Mouse (Mus musculus): ENCODE data around the gene Rilp.
A peak's percentile ranks its signal among the peaks of the same experiment; 100 is the strongest.

Rilp gene

DNA sequence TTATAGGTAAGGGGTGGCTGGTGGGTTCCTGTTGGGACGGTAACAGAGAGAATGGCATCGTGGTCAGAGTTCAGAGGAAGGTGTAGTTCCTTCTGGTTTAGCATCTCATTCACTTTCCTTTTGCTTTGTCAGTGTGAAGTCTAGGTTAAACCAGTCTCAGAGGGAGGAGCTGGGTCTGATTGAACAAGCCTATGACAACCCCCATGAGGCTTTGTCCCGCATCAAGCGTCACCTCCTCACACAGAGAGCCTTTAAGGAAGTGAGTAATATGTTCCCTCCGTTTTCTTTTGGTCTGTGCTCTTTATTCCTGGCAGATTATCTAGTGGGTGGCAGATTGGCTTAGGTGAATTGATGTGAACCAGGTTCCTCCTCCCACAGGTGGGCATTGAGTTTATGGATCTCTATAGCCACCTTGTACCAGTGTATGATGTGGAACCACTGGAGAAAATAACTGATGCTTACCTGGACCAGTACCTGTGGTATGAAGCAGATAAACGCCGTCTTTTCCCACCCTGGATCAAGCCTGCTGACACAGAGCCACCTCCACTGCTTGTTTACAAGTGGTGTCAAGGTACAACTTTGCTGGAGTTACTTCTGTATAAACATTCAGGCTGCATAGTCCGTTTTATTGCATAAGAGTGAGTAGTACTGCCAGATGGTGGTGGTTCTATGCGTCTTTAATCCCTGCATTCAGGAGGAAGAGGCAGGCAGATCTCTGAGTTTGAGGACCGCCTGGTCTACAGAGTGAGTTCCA is 15.4 kb upstream of the Rilp start:
- no peak for DNase-seq (ENCODE audit: low spot score in 2 of 2)

GRCm38 (mm10) chr11:75498126-75498525 is 11.8 kb upstream of the Rilp start:
- DNase-seq (ENCODE audit: low spot score in 2 of 2) = no peak

- no peak for DNase-seq (ENCODE audit: low spot score in 2 of 2)
These were observed 1.7 kb upstream of the Rilp start for GRCm38 (mm10) chr11:75508162-75508561.

GRCm38 (mm10) chr11:75508904-75509303 is 990 bp upstream of the Rilp start:
- DNase-seq (ENCODE audit: low spot score in 2 of 2) = no peak

GRCm38 (mm10) chr11:75510627-75510993 is 716 bp downstream of the Rilp start:
- DNase-seq (ENCODE audit: low spot score in 2 of 2) = peak; percentile 85 to 90

DNA sequence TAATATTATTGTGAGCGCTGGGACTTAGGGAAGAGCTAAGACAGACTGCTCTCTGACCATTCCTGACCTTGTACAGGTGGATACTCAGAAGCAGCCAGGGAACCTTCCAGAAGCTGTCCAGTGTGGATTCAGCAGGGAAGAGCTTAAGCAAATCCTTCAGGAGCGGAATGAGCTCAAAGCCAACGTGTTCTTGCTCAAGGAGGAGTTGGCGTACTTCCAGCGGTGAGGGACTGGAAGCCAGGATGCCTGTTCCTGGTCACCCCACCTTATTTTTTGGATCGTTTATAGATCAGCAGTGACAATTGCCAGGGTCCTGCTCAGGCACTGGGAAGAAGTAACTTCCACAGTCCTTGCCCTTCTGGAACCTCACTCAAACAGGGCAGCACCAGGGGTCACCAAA is 1.3 kb downstream of the Rilp start:
- DNase-seq (ENCODE audit: low spot score in 2 of 2) = no peak

DNA sequence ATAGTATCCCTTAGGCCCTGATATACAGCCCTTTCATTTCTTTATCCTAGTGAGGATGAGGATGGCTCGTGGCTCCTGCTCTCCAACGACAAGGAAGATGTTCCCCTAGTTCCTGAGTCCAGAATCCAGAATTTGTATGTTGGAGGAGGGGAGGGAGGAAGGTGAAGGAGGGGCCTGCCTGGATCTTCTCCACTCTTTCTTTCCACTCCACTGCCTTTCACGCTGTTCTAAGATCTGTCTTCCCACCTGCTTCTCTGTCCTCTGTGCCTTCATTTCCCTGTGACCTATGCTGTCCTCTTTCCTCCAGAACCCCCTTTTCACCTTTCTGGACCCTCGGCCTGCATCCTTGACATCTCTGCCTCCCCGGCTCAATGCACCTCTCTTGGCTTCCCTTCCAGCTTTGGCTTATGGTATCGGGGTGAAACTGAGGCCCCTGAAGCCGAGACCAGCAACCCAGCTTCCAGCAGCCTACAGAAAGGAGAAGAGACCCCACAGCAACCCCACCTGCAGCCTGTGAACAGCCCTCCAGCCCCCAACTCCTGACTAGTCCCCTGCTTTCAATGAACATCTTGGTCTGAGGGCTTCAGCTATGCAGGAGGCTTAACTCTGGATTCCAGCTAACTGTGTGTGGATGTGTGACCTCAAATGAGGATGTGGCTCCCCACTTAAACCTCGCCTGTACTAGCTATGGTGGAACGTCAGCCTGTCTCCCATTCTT is 2.6 kb downstream of the Rilp start:
- no peak for DNase-seq (ENCODE audit: low spot score in 2 of 2)

GRCm38 (mm10) chr11:75513336-75513735 is 3.4 kb downstream of the Rilp start, which contains the start of gene Scarf1:
Scarf1 (plus strand) TSS chr11:75513540.
- no peak for DNase-seq (ENCODE audit: low spot score in 2 of 2)

GRCm38 (mm10) chr11:75515186-75515585 is 5.3 kb downstream of the Rilp start:
- no peak for DNase-seq (ENCODE audit: low spot score in 2 of 2)

GRCm38 (mm10) chr11:75519834-75520633 is 10.1 kb downstream of the Rilp start:
- no peak for DNase-seq (ENCODE audit: low spot score in 2 of 2)

GRCm38 (mm10) chr11:75521609-75522008 is 11.7 kb downstream of the Rilp start:
- no peak for DNase-seq (ENCODE audit: low spot score in 2 of 2)

GRCm38 (mm10) chr11:75522793-75523192 is 12.9 kb downstream of the Rilp start:
- no peak for DNase-seq (ENCODE audit: low spot score in 2 of 2)

DNA sequence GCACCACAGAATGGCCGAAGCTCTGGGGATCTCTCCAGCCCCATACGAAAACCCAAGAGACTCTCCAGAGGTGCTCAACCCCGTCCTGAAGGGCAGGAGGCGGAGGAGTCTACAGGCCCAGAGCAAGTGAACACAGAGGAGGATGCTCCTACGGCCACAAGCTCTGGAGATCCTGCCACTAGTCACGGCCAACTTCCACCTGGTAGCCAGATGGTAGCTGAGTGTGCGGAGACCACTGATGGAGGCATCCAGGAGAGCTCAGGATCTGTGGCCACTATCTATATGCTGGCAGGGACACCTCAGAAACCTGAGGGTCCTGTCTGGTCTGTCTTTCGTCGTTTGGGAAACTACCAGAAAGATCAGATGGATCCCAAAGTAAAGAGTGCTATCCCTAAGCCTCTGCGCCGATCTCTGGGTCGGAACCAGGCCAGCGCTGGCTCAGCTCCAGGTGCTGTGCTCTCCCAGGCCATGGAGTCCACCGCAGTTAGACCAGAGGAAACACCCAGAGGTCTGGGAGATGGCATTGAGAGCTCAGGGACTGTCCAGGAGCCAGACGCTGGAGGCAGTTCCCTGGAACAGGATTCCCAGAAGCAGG is 15.7 kb downstream of the Rilp start:
- DNase-seq (ENCODE audit: low spot score in 2 of 2) = no peak

GRCm38 (mm10) chr11:75526943-75527342 is 17.0 kb downstream of the Rilp start:
- DNase-seq (ENCODE audit: low spot score in 2 of 2) = no peak

GRCm38 (mm10) chr11:75529771-75530170 is 19.9 kb downstream of the Rilp start:
- no peak for DNase-seq (ENCODE audit: low spot score in 2 of 2)

DNA sequence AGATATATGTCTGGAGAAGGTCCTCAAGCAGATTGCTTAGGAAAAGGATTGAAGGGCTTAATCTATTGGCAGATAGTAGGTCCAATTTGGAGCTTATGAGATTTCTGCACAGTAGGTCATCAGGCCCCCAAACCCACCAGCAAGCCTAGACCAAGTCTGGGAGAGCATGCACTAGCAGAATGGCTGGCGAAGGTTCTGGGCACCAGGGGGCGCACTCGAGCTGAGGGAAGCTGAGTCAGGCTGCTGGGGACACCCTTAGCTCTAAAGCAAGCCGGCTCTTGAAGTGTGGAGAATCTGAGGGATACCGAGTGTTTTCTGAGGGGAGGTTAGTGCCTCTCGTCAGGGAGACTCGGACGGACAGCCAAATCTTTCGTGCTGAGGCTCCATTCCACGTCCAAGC is 20.4 kb downstream of the Rilp start:
- peak; percentile 97 to 99 for DNase-seq (ENCODE audit: low spot score in 2 of 2)

GRCm38 (mm10) chr11:75530845-75531373 is 21.0 kb downstream of the Rilp start:
- peak in 1 of 2 experiments; percentile 35 for DNase-seq (ENCODE audit: low spot score in 2 of 2)

GRCm38 (mm10) chr11:75531469-75532242 is 21.8 kb downstream of the Rilp start, which contains the start of gene Slc43a2:
Slc43a2 (plus strand) TSS chr11:75531694.
- DNase-seq (ENCODE audit: low spot score in 2 of 2) = peak; percentile 97 to 98

GRCm38 (mm10) chr11:75532340-75533277 is 22.7 kb downstream of the Rilp start:
- DNase-seq (ENCODE audit: low spot score in 2 of 2) = peak; percentile 54 to 57
